Mouse (Mus musculus): ENCODE measurements around the gene Fkbp7. TPM values are rescaled to one million over a fixed set of nuclear protein-coding genes. Genes with fewer than 3 reads are reported as not detected.

The Fkbp7 gene
- total and polyA plus RNA-seq, 3 experiments: 1.1 to 1.8 TPM; not detected in 1

GRCm38 (mm10) chr2:76695290-76695689, 22.4 kb upstream of the Fkbp7 start:
- Histone ChIP-seq H3K9me3 (replicated peaks; ENCODE audit: insufficient read depth, low read length) (no peaks in the 10 kb centered on the region), H3K27ac (ENCODE audit: control insufficient read depth, low read depth, low read length) (no peak overlapping the region), H3K36me3 (ENCODE audit: control insufficient read depth in 1 of 2, insufficient read depth in 2 of 2, low read length in 2 of 2) (peaks cover 12 to 24% of the 10 kb centered on the region in 2 experiments), H3K9ac (ENCODE audit: control insufficient read depth, low read depth, low read length, poor library complexity, severe bottlenecking) (no peak overlapping the region), H3K79me2 (ENCODE audit: control insufficient read depth, insufficient read depth, low read length, poor library complexity) (no peaks in the 10 kb centered on the region), H3K27me3 (ENCODE audit: control insufficient read depth in 1 of 2, insufficient read depth in 2 of 2, low read length in 2 of 2) (no peaks in the 10 kb centered on the region), H3K4me1 (ENCODE audit: control insufficient read depth in 1 of 2, insufficient read depth in 2 of 2, low read length in 2 of 2) (peaks cover 3 to 8% of the 10 kb centered on the region in 2 experiments), H3K4me3 (ENCODE audit: control insufficient read depth in 1 of 2, insufficient read depth in 1 of 2, low read depth in 2 of 2, low read length in 2 of 2) (no peak overlapping the region)
- no peak for DNase-seq (ENCODE audit: low read depth, low spot score)
- TF ChIP-seq POLR2AphosphoS2 (IDR thresholded peaks at IDR 0.05; ENCODE audit: low read length) (no peak), NELFE (IDR thresholded peaks at IDR 0.05; ENCODE audit: low read depth, low read length) (no peak), RCOR1 (IDR thresholded peaks at IDR 0.05; ENCODE audit: low read depth, low read length) (no peak), MAZ (IDR thresholded peaks at IDR 0.05; ENCODE audit: low read depth, low read length) (no peak), ZC3H11A (IDR thresholded peaks at IDR 0.05; ENCODE audit: low read depth, low read length) (no peak)

- peaks cover 25 to 26% of the 10 kb centered on the region in 2 experiments for H3K36me3 ChIP-seq (ENCODE audit: control insufficient read depth in 1 of 2, insufficient read depth in 2 of 2, low read length in 2 of 2)
These were observed 20.8 kb upstream of the Fkbp7 start for GRCm38 (mm10) chr2:76693765-76694164.

GRCm38 (mm10) chr2:76690436-76691204, 17.7 kb upstream of the Fkbp7 start:
- Histone ChIP-seq H3K79me2 (ENCODE audit: control insufficient read depth, insufficient read depth, low read length, poor library complexity) (peaks cover 2% of the 10 kb centered on the region; the same call in 1 of the 2 replicates), H3K27ac (ENCODE audit: control insufficient read depth, low read depth, low read length) (peak overlapping the region; percentile 79), H3K36me3 (ENCODE audit: control insufficient read depth in 1 of 2, insufficient read depth in 2 of 2, low read length in 2 of 2) (peaks cover 23 to 47% of the 10 kb centered on the region in 2 experiments), H3K4me1 (ENCODE audit: control insufficient read depth in 1 of 2, insufficient read depth in 2 of 2, low read length in 2 of 2) (peaks cover 25 to 32% of the 10 kb centered on the region in 2 experiments), H3K4me3 (ENCODE audit: control insufficient read depth in 1 of 2, insufficient read depth in 1 of 2, low read depth in 2 of 2, low read length in 2 of 2) (no peak overlapping the region), H3K9ac (ENCODE audit: control insufficient read depth, low read depth, low read length, poor library complexity, severe bottlenecking) (peak overlapping the region; percentile 23; the same call in 1 of the 2 replicates), H3K27me3 (ENCODE audit: control insufficient read depth in 1 of 2, insufficient read depth in 2 of 2, low read length in 2 of 2) (no peaks in the 10 kb centered on the region), H3K9me3 (replicated peaks; ENCODE audit: insufficient read depth, low read length) (no peaks in the 10 kb centered on the region)
- peak; percentile 88 for DNase-seq (ENCODE audit: low read depth, low spot score)
- TF ChIP-seq E2F4 (IDR thresholded peaks at IDR 0.05; ENCODE audit: borderline replicate concordance, low read depth, low read length) (no peak), ZNF384 (IDR thresholded peaks at IDR 0.05; ENCODE audit: low read depth, low read length) (no peak), MYB (IDR thresholded peaks at IDR 0.05; ENCODE audit: low read depth, low read length) (no peak), TAL1 (IDR thresholded peaks at IDR 0.05; ENCODE audit: low read length) (peak; percentile 62), GATA1 (IDR thresholded peaks at IDR 0.05; ENCODE audit: low read depth, low read length) (peak; percentile 88), TCF12 (IDR thresholded peaks at IDR 0.05; ENCODE audit: low read depth, low read length) (peak; percentile 84), RCOR1 (IDR thresholded peaks at IDR 0.05; ENCODE audit: low read depth, low read length) (peak; percentile 42; the same call in 1 of the 2 replicates), ETS1 (IDR thresholded peaks at IDR 0.05; ENCODE audit: low read depth, low read length) (peak; percentile 88), SIN3A (IDR thresholded peaks at IDR 0.05; ENCODE audit: low read length) (peak; percentile 31; the same call in 1 of the 2 replicates), HCFC1 (IDR thresholded peaks at IDR 0.05; ENCODE audit: low read depth, low read length) (peak; percentile 66), GABPA (IDR thresholded peaks at IDR 0.05; ENCODE audit: low read depth, low read length) (no peak), NELFE (IDR thresholded peaks at IDR 0.05; ENCODE audit: low read depth, low read length) (no peak), POLR2A (IDR thresholded peaks at IDR 0.05; ENCODE audit: control insufficient read depth in 1 of 2, insufficient read depth in 1 of 2, low read depth in 1 of 2, low read length in 2 of 2, poor library complexity in 1 of 2) (no peak), EP300 (IDR thresholded peaks at IDR 0.05; ENCODE audit: low read depth in 1 of 2, low read length in 2 of 2) (peak; percentile 84 to 89), ELF1 (IDR thresholded peaks at IDR 0.05; ENCODE audit: low read depth, low read length) (peak; percentile 68; the same call in 1 of the 2 replicates), USF1 (IDR thresholded peaks at IDR 0.05; ENCODE audit: low read depth, low read length) (no peak)

More at GRCm38 (mm10) chr2:76693765-76694164, 20.8 kb upstream of the Fkbp7 start:
- no peaks in the 10 kb centered on the region for H3K9me3 ChIP-seq (replicated peaks; ENCODE audit: insufficient read depth, low read length)
- no peak for DNase-seq (ENCODE audit: low read depth, low spot score)
- H3K4me3 ChIP-seq (ENCODE audit: control insufficient read depth in 1 of 2, insufficient read depth in 1 of 2, low read depth in 2 of 2, low read length in 2 of 2): no peak overlapping the region
- no peak overlapping the region for H3K9ac ChIP-seq (ENCODE audit: control insufficient read depth, low read depth, low read length, poor library complexity, severe bottlenecking)
- H3K79me2 ChIP-seq (ENCODE audit: control insufficient read depth, insufficient read depth, low read length, poor library complexity): peaks cover 2% of the 10 kb centered on the region; the same call in 1 of the 2 replicates
- peaks cover 13 to 17% of the 10 kb centered on the region in 2 experiments for H3K4me1 ChIP-seq (ENCODE audit: control insufficient read depth in 1 of 2, insufficient read depth in 2 of 2, low read length in 2 of 2)
- no peaks in the 10 kb centered on the region for H3K27me3 ChIP-seq (ENCODE audit: control insufficient read depth in 1 of 2, insufficient read depth in 2 of 2, low read length in 2 of 2)
- TF ChIP-seq HCFC1 (IDR thresholded peaks at IDR 0.05; ENCODE audit: low read depth, low read length) (no peak), CTCF (IDR thresholded peaks at IDR 0.05 in 2 of 3, conservative IDR thresholded peaks at IDR 0.05 in 1 of 3; ENCODE audit: control insufficient read depth in 1 of 3, insufficient read depth in 1 of 3, low read depth in 2 of 3, low read length in 3 of 3, poor library complexity in 1 of 3, severe bottlenecking in 1 of 3) (no peak), NRF1 (IDR thresholded peaks at IDR 0.05; ENCODE audit: insufficient read depth, low read depth, low read length, poor library complexity, severe bottlenecking) (no peak), SIN3A (IDR thresholded peaks at IDR 0.05; ENCODE audit: low read length) (no peak), BHLHE40 (IDR thresholded peaks at IDR 0.05; ENCODE audit: borderline replicate concordance, low read depth, low read length) (no peak), ETS1 (IDR thresholded peaks at IDR 0.05; ENCODE audit: low read depth, low read length) (no peak), RAD21 (IDR thresholded peaks at IDR 0.05; ENCODE audit: low read depth, low read length) (no peak), TAL1 (IDR thresholded peaks at IDR 0.05; ENCODE audit: low read length) (no peak), UBTF (IDR thresholded peaks at IDR 0.05; ENCODE audit: borderline replicate concordance, insufficient read depth, low read depth, low read length) (no peak), JUND (IDR thresholded peaks at IDR 0.05; ENCODE audit: low read depth, low read length) (no peak), MAZ (IDR thresholded peaks at IDR 0.05; ENCODE audit: low read depth, low read length) (no peak), USF1 (IDR thresholded peaks at IDR 0.05; ENCODE audit: low read depth, low read length) (no peak)
- H3K27ac ChIP-seq (ENCODE audit: control insufficient read depth, low read depth, low read length): no peak overlapping the region
